Mouse (Mus musculus): ENCODE results near the gene Nr0b2. TPM values are rescaled to one million over a fixed set of nuclear protein-coding genes. Genes with fewer than 3 reads are reported as not detected.
"Not testable (repeated sequence)": the region's sequence is repeated elsewhere in the genome, so short reads cannot be mapped to it uniquely, and the experiment has no call there.

Gene Nr0b2
- polyA plus RNA-seq (2014; fragmentation: Nextera tagmentation; extraction: Ambion mirVana), result 0.16 TPM in 1 of 2 replicates, not detected in the other

GRCm38 (mm10) chr4:133552768-133553447 is at the start of gene Nr0b2:
TSS of gene Nr0b2 (plus strand) at chr4:133553376.
- no peaks in the 10 kb centered on the region for H3K27me3 ChIP-seq (ENCODE audit: control insufficient read depth, insufficient read depth, low read length)
- H3K27ac ChIP-seq (ENCODE audit: low read depth, low read length), result no peak within 1 kb of the TSS
- H3K4me2 ChIP-seq (ENCODE audit: low read depth, low read length, severe bottlenecking), result no peak within 1 kb of the TSS
- H3K4me1 ChIP-seq (replicated peaks; ENCODE audit: control insufficient read depth, insufficient read depth, low read length), result no peaks in the 10 kb centered on the region
- no peaks in the 10 kb centered on the region for H3K36me3 ChIP-seq (ENCODE audit: control insufficient read depth, insufficient read depth, low read length)
- DNase-seq (ENCODE audit: low spot score) (no peak), ATAC-seq (replicated peaks; ENCODE audit: low FRiP score) (no peak)
- no peak within 1 kb of the TSS for H3K4me3 ChIP-seq (ENCODE audit: low read depth, low read length)
- H3K9ac ChIP-seq (ENCODE audit: low read length), result no peak within 1 kb of the TSS
- no peaks in the 10 kb centered on the region for H3K9me3 ChIP-seq (ENCODE audit: control insufficient read depth, low read length)
- 81% methylated on average over 10 of the region's 10 CpGs for WGBS

- Histone ChIP-seq H3K4me2 (ENCODE audit: low read depth, low read length, severe bottlenecking) (no peak overlapping the region), H3K27me3 (ENCODE audit: control insufficient read depth, insufficient read depth, low read length) (peaks cover 19% of the 10 kb centered on the region), H3K27ac (ENCODE audit: low read depth, low read length) (no peak overlapping the region), H3K9me3 (ENCODE audit: control insufficient read depth, low read length) (no peaks in the 10 kb centered on the region), H3K9ac (ENCODE audit: low read length) (no peak overlapping the region), H3K36me3 (ENCODE audit: control insufficient read depth, insufficient read depth, low read length) (no peaks in the 10 kb centered on the region), H3K4me1 (replicated peaks; ENCODE audit: control insufficient read depth, insufficient read depth, low read length) (no peaks in the 10 kb centered on the region), H3K4me3 (ENCODE audit: low read depth, low read length) (no peak overlapping the region)
- DNase-seq (ENCODE audit: low spot score) (no peak), ATAC-seq (replicated peaks; ENCODE audit: low FRiP score) (no peak)
- 58% methylated on average over 5 of the region's 5 CpGs for WGBS
Measured at GRCm38 (mm10) chr4:133504300-133504699, 48.9 kb upstream of the Nr0b2 start.

DNA sequence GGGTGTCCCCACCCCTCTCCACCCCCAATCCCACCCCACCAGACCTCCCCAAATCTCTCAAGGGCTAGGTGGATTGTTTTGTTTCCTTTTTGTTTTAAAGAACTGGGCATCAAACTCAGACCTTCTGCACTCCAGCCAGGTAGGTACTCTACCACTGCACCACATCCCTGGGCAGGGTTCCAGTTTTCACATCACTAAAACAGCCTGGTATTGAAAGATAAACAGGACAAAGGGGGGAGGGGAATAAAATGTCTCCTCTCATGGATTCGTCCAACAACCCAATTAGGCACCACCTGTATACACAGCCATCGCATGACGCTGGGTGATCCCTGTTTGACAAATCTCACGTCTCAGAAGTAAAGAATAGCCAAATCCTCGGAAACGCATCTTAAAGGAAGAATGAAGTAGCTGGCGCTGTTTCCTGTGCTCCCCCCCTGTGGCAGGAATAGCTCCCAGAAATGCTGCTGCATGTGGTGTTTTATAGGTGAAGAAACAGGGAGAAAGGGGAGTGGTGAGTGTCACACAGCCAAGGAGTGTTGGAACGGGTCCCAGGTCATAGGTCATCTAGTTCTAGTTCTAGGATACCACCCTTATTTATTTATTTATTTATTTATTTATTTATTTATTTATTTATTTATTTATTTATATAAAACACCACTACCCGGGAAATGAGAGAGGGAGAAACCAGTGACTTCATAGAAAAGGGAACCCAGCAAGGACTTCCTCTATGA is 48.3 kb upstream of the Nr0b2 start:
- no peak overlapping the region for H3K4me2 ChIP-seq (ENCODE audit: low read depth, low read length, severe bottlenecking)
- ATAC-seq (replicated peaks; ENCODE audit: low FRiP score), result no peak
- H3K36me3 ChIP-seq (ENCODE audit: control insufficient read depth, insufficient read depth, low read length), result no peaks in the 10 kb centered on the region
- no peak for DNase-seq (ENCODE audit: low spot score)
- WGBS, result 69% methylated on average over 9 of the region's 9 CpGs
- H3K27me3 ChIP-seq (ENCODE audit: control insufficient read depth, insufficient read depth, low read length), result peaks cover 13% of the 10 kb centered on the region
- no peaks in the 10 kb centered on the region for H3K9me3 ChIP-seq (ENCODE audit: control insufficient read depth, low read length)
- no peak overlapping the region for H3K27ac ChIP-seq (ENCODE audit: low read depth, low read length)
- H3K4me1 ChIP-seq (replicated peaks; ENCODE audit: control insufficient read depth, insufficient read depth, low read length), result no peaks in the 10 kb centered on the region
- no peak overlapping the region for H3K9ac ChIP-seq (ENCODE audit: low read length)
- H3K4me3 ChIP-seq (ENCODE audit: low read depth, low read length), result no peak overlapping the region

DNA sequence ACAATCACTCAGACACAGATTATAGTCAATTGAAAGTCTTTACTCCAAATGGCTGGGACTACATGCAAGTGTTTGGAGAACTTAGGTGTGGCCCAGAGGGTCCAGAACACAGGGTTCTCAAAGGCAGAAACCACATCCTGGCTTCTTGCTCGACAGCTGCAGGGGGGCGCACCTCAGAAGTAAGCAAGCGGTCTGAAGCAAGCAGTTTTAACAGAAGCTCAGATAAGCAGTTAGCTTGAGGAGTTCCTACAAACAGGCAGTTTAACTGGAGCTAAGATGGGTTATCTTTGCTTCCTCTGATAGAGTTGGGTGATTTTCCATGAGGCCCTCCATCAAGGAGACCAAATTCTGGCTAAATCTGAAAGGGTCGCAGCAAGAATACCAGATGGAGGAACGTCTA is 46.6 kb upstream of the Nr0b2 start:
- Histone ChIP-seq H3K27me3 (ENCODE audit: control insufficient read depth, insufficient read depth, low read length) (peaks cover 2% of the 10 kb centered on the region; the same call in 1 of the 2 replicates), H3K27ac (ENCODE audit: low read depth, low read length) (no peak overlapping the region), H3K4me3 (ENCODE audit: low read depth, low read length) (no peak overlapping the region), H3K36me3 (ENCODE audit: control insufficient read depth, insufficient read depth, low read length) (no peaks in the 10 kb centered on the region), H3K4me1 (replicated peaks; ENCODE audit: control insufficient read depth, insufficient read depth, low read length) (no peaks in the 10 kb centered on the region), H3K9me3 (ENCODE audit: control insufficient read depth, low read length) (no peaks in the 10 kb centered on the region), H3K9ac (ENCODE audit: low read length) (no peak overlapping the region), H3K4me2 (ENCODE audit: low read depth, low read length, severe bottlenecking) (no peak overlapping the region)
- ATAC-seq (replicated peaks; ENCODE audit: low FRiP score) (no peak), DNase-seq (ENCODE audit: low spot score) (no peak)
- WGBS, result 81% methylated on average over 5 of the region's 5 CpGs

DNA sequence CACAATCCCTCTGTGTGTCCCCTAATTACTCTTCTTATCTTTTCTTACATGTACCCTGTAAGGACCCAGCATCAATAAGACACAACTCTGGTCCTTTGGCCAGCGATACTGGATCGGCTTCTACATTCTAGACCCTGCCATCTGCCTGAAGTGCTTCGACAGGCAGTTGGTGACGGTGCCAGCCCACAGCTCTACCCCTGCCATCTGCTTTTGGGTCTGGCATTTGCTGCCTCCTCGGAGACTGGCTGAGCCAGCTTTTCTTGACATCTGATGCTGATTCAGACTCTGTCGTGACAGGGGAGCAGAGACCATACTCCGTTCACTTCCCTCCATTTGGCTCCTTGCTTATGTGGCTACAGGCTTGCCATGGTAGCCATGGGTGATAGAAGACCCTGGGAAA is 44.2 kb upstream of the Nr0b2 start:
- Histone ChIP-seq H3K36me3 (ENCODE audit: control insufficient read depth, insufficient read depth, low read length) (no peaks in the 10 kb centered on the region), H3K4me3 (ENCODE audit: low read depth, low read length) (no peak overlapping the region), H3K9me3 (ENCODE audit: control insufficient read depth, low read length) (no peaks in the 10 kb centered on the region), H3K9ac (ENCODE audit: low read length) (no peak overlapping the region), H3K27ac (ENCODE audit: low read depth, low read length) (no peak overlapping the region), H3K27me3 (ENCODE audit: control insufficient read depth, insufficient read depth, low read length) (no peaks in the 10 kb centered on the region), H3K4me2 (ENCODE audit: low read depth, low read length, severe bottlenecking) (no peak overlapping the region), H3K4me1 (replicated peaks; ENCODE audit: control insufficient read depth, insufficient read depth, low read length) (no peaks in the 10 kb centered on the region)
- WGBS, result 85% methylated on average over 7 of the region's 7 CpGs
- no peak for ATAC-seq (replicated peaks; ENCODE audit: low FRiP score)
- DNase-seq (ENCODE audit: low spot score), result no peak

- ATAC-seq (replicated peaks; ENCODE audit: low FRiP score), result no peak
- H3K4me3 ChIP-seq (ENCODE audit: low read depth, low read length), result no peak overlapping the region
- 77% methylated on average over 5 of the region's 5 CpGs for WGBS
- no peaks in the 10 kb centered on the region for H3K36me3 ChIP-seq (ENCODE audit: control insufficient read depth, insufficient read depth, low read length)
- H3K4me1 ChIP-seq (replicated peaks; ENCODE audit: control insufficient read depth, insufficient read depth, low read length), result no peaks in the 10 kb centered on the region
- H3K27me3 ChIP-seq (ENCODE audit: control insufficient read depth, insufficient read depth, low read length), result no peaks in the 10 kb centered on the region
- no peak overlapping the region for H3K4me2 ChIP-seq (ENCODE audit: low read depth, low read length, severe bottlenecking)
- no peaks in the 10 kb centered on the region for H3K9me3 ChIP-seq (ENCODE audit: control insufficient read depth, low read length)
- no peak overlapping the region for H3K27ac ChIP-seq (ENCODE audit: low read depth, low read length)
- H3K9ac ChIP-seq (ENCODE audit: low read length), result no peak overlapping the region
- no peak for DNase-seq (ENCODE audit: low spot score)
Measured at GRCm38 (mm10) chr4:133511050-133511449, 42.1 kb upstream of the Nr0b2 start.

GRCm38 (mm10) chr4:133512511-133512910 is 40.7 kb upstream of the Nr0b2 start:
- H3K27me3 ChIP-seq (ENCODE audit: control insufficient read depth, insufficient read depth, low read length); DNase-seq (ENCODE audit: low spot score); H3K4me2 ChIP-seq (ENCODE audit: low read depth, low read length, severe bottlenecking); H3K9ac ChIP-seq (ENCODE audit: low read length); ATAC-seq (replicated peaks; ENCODE audit: low FRiP score); H3K27ac ChIP-seq (ENCODE audit: low read depth, low read length); H3K36me3 ChIP-seq (ENCODE audit: control insufficient read depth, insufficient read depth, low read length); H3K9me3 ChIP-seq (ENCODE audit: control insufficient read depth, low read length); H3K4me3 ChIP-seq (ENCODE audit: low read depth, low read length); H3K4me1 ChIP-seq (replicated peaks; ENCODE audit: control insufficient read depth, insufficient read depth, low read length): not testable (repeated sequence)
- WGBS, result 63% methylated on average over 4 of the region's 5 CpGs

DNA sequence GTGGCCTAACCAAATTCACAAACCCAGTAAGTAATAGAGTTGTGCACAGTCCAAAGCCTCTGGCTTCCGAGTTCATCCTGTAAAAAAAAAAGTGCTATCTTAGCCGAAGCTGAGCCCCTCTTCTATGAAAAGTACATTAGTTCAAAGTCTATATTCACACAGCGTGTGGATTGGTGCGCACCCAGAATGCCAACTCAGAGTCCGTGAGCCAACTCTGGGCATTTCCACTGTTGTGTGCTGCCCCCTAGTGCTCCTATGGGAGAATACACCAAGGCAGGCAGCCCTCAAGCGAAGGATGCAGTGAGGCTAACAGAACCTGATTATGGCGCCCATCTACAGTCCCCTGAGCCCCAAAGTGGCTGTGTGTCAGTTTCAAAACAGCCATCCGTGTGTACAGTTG is 40.2 kb upstream of the Nr0b2 start:
- Histone ChIP-seq H3K4me2 (ENCODE audit: low read depth, low read length, severe bottlenecking) (no peak overlapping the region), H3K27ac (ENCODE audit: low read depth, low read length) (no peak overlapping the region), H3K4me1 (replicated peaks; ENCODE audit: control insufficient read depth, insufficient read depth, low read length) (no peaks in the 10 kb centered on the region), H3K9ac (ENCODE audit: low read length) (no peak overlapping the region), H3K27me3 (ENCODE audit: control insufficient read depth, insufficient read depth, low read length) (peaks cover 2% of the 10 kb centered on the region; the same call in 1 of the 2 replicates), H3K4me3 (ENCODE audit: low read depth, low read length) (no peak overlapping the region), H3K9me3 (ENCODE audit: control insufficient read depth, low read length) (no peaks in the 10 kb centered on the region), H3K36me3 (ENCODE audit: control insufficient read depth, insufficient read depth, low read length) (no peaks in the 10 kb centered on the region)
- DNase-seq (ENCODE audit: low spot score) (peak; percentile 83), ATAC-seq (replicated peaks; ENCODE audit: low FRiP score) (no peak)
- 12% methylated on average over 8 of the region's 8 CpGs for WGBS
